Mouse (Mus musculus): ENCODE data around the gene Lap3.

Lap3 gene

GRCm38 (mm10) chr5:45493191-45494092, at the start of gene Lap3:
Gene Lap3 (plus strand): TSS chr5:45493374.
- DNase-seq (ENCODE audit: low spot score): peak; percentile 100

GRCm38 (mm10) chr5:45444130-45444832, 48.9 kb upstream of the Lap3 start:
- DNase-seq (ENCODE audit: low spot score): no peak

- no peak for DNase-seq (ENCODE audit: low spot score)
Measured at GRCm38 (mm10) chr5:45448676-45449075, 44.5 kb upstream of the Lap3 start.

- DNase-seq (ENCODE audit: low spot score): no peak
Measured at GRCm38 (mm10) chr5:45449206-45449605, 44.0 kb upstream of the Lap3 start.

GRCm38 (mm10) chr5:45449831-45450716, 43.1 kb upstream of the Lap3 start, which contains the start of gene Qdpr:
Gene Qdpr (minus strand): TSS chr5:45450236.
- DNase-seq (ENCODE audit: low spot score): peak; percentile 91

- DNase-seq (ENCODE audit: low spot score): no peak
Measured at GRCm38 (mm10) chr5:45453451-45453850, 39.7 kb upstream of the Lap3 start, which contains the start of gene Clrn2. Gene Clrn2 (plus strand): TSS chr5:45453751.

GRCm38 (mm10) chr5:45454456-45454855, 38.7 kb upstream of the Lap3 start:
- DNase-seq (ENCODE audit: low spot score): no peak

- DNase-seq (ENCODE audit: low spot score): no peak
Measured at GRCm38 (mm10) chr5:45472880-45473450, 20.2 kb upstream of the Lap3 start.

GRCm38 (mm10) chr5:45473521-45473920, 19.7 kb upstream of the Lap3 start:
- DNase-seq (ENCODE audit: low spot score): no peak

- DNase-seq (ENCODE audit: low spot score): peak; percentile 19
Measured at GRCm38 (mm10) chr5:45474215-45474614, 19.0 kb upstream of the Lap3 start.

- no peak for DNase-seq (ENCODE audit: low spot score)
Measured at GRCm38 (mm10) chr5:45474758-45475157, 18.4 kb upstream of the Lap3 start.

- no peak for DNase-seq (ENCODE audit: low spot score)
Measured at GRCm38 (mm10) chr5:45475771-45476170, 17.4 kb upstream of the Lap3 start.

- DNase-seq (ENCODE audit: low spot score): no peak
Measured at GRCm38 (mm10) chr5:45476288-45476687, 16.9 kb upstream of the Lap3 start.

- DNase-seq (ENCODE audit: low spot score): no peak
Measured at GRCm38 (mm10) chr5:45477601-45478000, 15.6 kb upstream of the Lap3 start.

- DNase-seq (ENCODE audit: low spot score): no peak
Measured at GRCm38 (mm10) chr5:45480066-45480465, 13.1 kb upstream of the Lap3 start.

- no peak for DNase-seq (ENCODE audit: low spot score)
Measured at GRCm38 (mm10) chr5:45481125-45481524, 12.0 kb upstream of the Lap3 start.

GRCm38 (mm10) chr5:45482607-45483006, 10.6 kb upstream of the Lap3 start:
- DNase-seq (ENCODE audit: low spot score): no peak

- no peak for DNase-seq (ENCODE audit: low spot score)
Measured at GRCm38 (mm10) chr5:45483654-45484053, 9.5 kb upstream of the Lap3 start.

- no peak for DNase-seq (ENCODE audit: low spot score)
Measured at GRCm38 (mm10) chr5:45491776-45492175, 1.4 kb upstream of the Lap3 start.

- no peak for DNase-seq (ENCODE audit: low spot score)
Measured at GRCm38 (mm10) chr5:45494093-45494755, 1.1 kb downstream of the Lap3 start.

- no peak for DNase-seq (ENCODE audit: low spot score)
Measured at GRCm38 (mm10) chr5:45495429-45495975, 2.3 kb downstream of the Lap3 start.
